Mouse (Mus musculus): ENCODE data around the gene Fam102a. TPM values are rescaled to one million over a fixed set of nuclear protein-coding genes. Genes with fewer than 3 reads are reported as not detected.

The Fam102a gene
- polyA plus RNA-seq, 1 experiment from 2014 or later = 10.9 TPM

GRCm38 (mm10) chr2:32536634-32537359 is 1.7 kb downstream of the Fam102a start:
- WGBS = 2% methylated on average over 11 of the region's 11 CpGs
- no peaks in the 10 kb centered on the region for H3K9me3 ChIP-seq
- H3K4me2 ChIP-seq (replicated peaks) = peak overlapping the region; percentile 94
- no peak for ATAC-seq (ENCODE audit: low FRiP score, low read depth)
- H3K36me3 ChIP-seq = no peaks in the 10 kb centered on the region
- H3K4me3 ChIP-seq = peak overlapping the region; percentile 90
- no peaks in the 10 kb centered on the region for H3K27me3 ChIP-seq
- peak overlapping the region; percentile 97 for H3K27ac ChIP-seq
- H3K9ac ChIP-seq = peak overlapping the region; percentile 95
- peaks cover 74% of the 10 kb centered on the region for H3K4me1 ChIP-seq

- Histone ChIP-seq H3K27me3 (no peaks in the 10 kb centered on the region), H3K36me3 (no peaks in the 10 kb centered on the region), H3K4me1 (peaks cover 80% of the 10 kb centered on the region), H3K9ac (peak overlapping the region; percentile 95), H3K4me2 (replicated peaks) (peak overlapping the region; percentile 94), H3K27ac (peak overlapping the region; percentile 97), H3K9me3 (no peaks in the 10 kb centered on the region), H3K4me3 (peak overlapping the region; percentile 90)
- WGBS = 6% methylated on average over 9 of the region's 9 CpGs
- ATAC-seq (ENCODE audit: low FRiP score, low read depth) = no peak
Measured at GRCm38 (mm10) chr2:32537360-32537905, 2.3 kb downstream of the Fam102a start.

- peak overlapping the region; percentile 90 for H3K4me3 ChIP-seq
- H3K4me1 ChIP-seq = peaks cover 85% of the 10 kb centered on the region
- H3K9me3 ChIP-seq = no peaks in the 10 kb centered on the region
- peak overlapping the region; percentile 95 for H3K9ac ChIP-seq
- ATAC-seq (ENCODE audit: low FRiP score, low read depth) = no peak
- H3K36me3 ChIP-seq = no peaks in the 10 kb centered on the region
- H3K27me3 ChIP-seq = no peaks in the 10 kb centered on the region
- WGBS = 58% methylated on average over 5 of the region's 5 CpGs
- H3K4me2 ChIP-seq (replicated peaks) = peak overlapping the region; percentile 94
- H3K27ac ChIP-seq = 0 out of 2 replicates have a peak overlapping the region, but pooled peaks have one; percentile 97
Measured at GRCm38 (mm10) chr2:32537941-32538340, 2.8 kb downstream of the Fam102a start.

GRCm38 (mm10) chr2:32538461-32538860 is 3.3 kb downstream of the Fam102a start:
- WGBS = 61% methylated on average over 4 of the region's 4 CpGs

GRCm38 (mm10) chr2:32539452-32539981 is 4.4 kb downstream of the Fam102a start:
- H3K27ac ChIP-seq = peak overlapping the region; percentile 72
- ATAC-seq (ENCODE audit: low FRiP score, low read depth) = no peak
- peaks cover 7% of the 10 kb centered on the region for H3K36me3 ChIP-seq
- H3K9ac ChIP-seq = peak overlapping the region; percentile 46
- H3K27me3 ChIP-seq = no peaks in the 10 kb centered on the region
- no peak overlapping the region for H3K4me3 ChIP-seq
- 73% methylated on average over 14 of the region's 14 CpGs for WGBS
- no peaks in the 10 kb centered on the region for H3K9me3 ChIP-seq
- peaks cover 74% of the 10 kb centered on the region for H3K4me1 ChIP-seq
- peak overlapping the region; percentile 94 for H3K4me2 ChIP-seq (replicated peaks)

More at GRCm38 (mm10) chr2:32538461-32538860, 3.3 kb downstream of the Fam102a start:
- Histone ChIP-seq H3K27me3 (no peaks in the 10 kb centered on the region), H3K4me3 (peak overlapping the region; percentile 90; the same call in 1 of the 2 replicates), H3K4me1 (peaks cover 84% of the 10 kb centered on the region), H3K9ac (no peak overlapping the region), H3K9me3 (no peaks in the 10 kb centered on the region), H3K36me3 (no peaks in the 10 kb centered on the region), H3K27ac (peak overlapping the region; percentile 72; the same call in 1 of the 2 replicates), H3K4me2 (replicated peaks) (peak overlapping the region; percentile 94)
- ATAC-seq (ENCODE audit: low FRiP score, low read depth) = no peak

GRCm38 (mm10) chr2:32541333-32541908 is 6.3 kb downstream of the Fam102a start:
- Histone ChIP-seq H3K27ac (no peak overlapping the region), H3K36me3 (peaks cover 20% of the 10 kb centered on the region), H3K27me3 (no peaks in the 10 kb centered on the region), H3K4me3 (no peak overlapping the region), H3K9ac (no peak overlapping the region), H3K9me3 (no peaks in the 10 kb centered on the region), H3K4me2 (replicated peaks) (0 out of 2 replicates have a peak overlapping the region, but pooled peaks have one; percentile 9), H3K4me1 (peaks cover 68% of the 10 kb centered on the region)
- 92% methylated on average over 2 of the region's 2 CpGs for WGBS
- no peak for ATAC-seq (ENCODE audit: low FRiP score, low read depth)

- Histone ChIP-seq H3K27me3 (no peaks in the 10 kb centered on the region), H3K4me3 (no peak overlapping the region), H3K36me3 (peaks cover 20% of the 10 kb centered on the region), H3K27ac (no peak overlapping the region), H3K4me1 (peaks cover 62% of the 10 kb centered on the region), H3K4me2 (replicated peaks) (no peak overlapping the region), H3K9ac (no peak overlapping the region; the same call in 1 of the 2 replicates), H3K9me3 (no peaks in the 10 kb centered on the region)
- 87% methylated on average over 4 of the region's 4 CpGs for WGBS
- no peak for ATAC-seq (ENCODE audit: low FRiP score, low read depth)
Measured at GRCm38 (mm10) chr2:32541986-32542573, 6.9 kb downstream of the Fam102a start.

- H3K4me3 ChIP-seq = no peak overlapping the region
- H3K9ac ChIP-seq = no peak overlapping the region
- H3K27me3 ChIP-seq = no peaks in the 10 kb centered on the region
- H3K4me2 ChIP-seq (replicated peaks) = no peak overlapping the region
- no peak overlapping the region for H3K27ac ChIP-seq
- H3K9me3 ChIP-seq = no peaks in the 10 kb centered on the region
- 84% methylated on average over 3 of the region's 3 CpGs for WGBS
- H3K36me3 ChIP-seq = peaks cover 23% of the 10 kb centered on the region
- ATAC-seq (ENCODE audit: low FRiP score, low read depth) = no peak; the same call in 1 of the 2 replicates
- H3K4me1 ChIP-seq = peaks cover 52% of the 10 kb centered on the region
Measured at GRCm38 (mm10) chr2:32543031-32543449, 7.9 kb downstream of the Fam102a start.

- Histone ChIP-seq H3K9me3 (no peaks in the 10 kb centered on the region), H3K9ac (no peak overlapping the region), H3K4me1 (peaks cover 39% of the 10 kb centered on the region), H3K27ac (no peak overlapping the region), H3K27me3 (no peaks in the 10 kb centered on the region), H3K4me2 (replicated peaks) (no peak overlapping the region), H3K36me3 (peaks cover 23% of the 10 kb centered on the region), H3K4me3 (no peak overlapping the region)
- 91% methylated on average over 1 of the region's 1 CpGs for WGBS
- ATAC-seq (ENCODE audit: low FRiP score, low read depth) = no peak
Measured at GRCm38 (mm10) chr2:32546951-32547350, 11.8 kb downstream of the Fam102a start.

GRCm38 (mm10) chr2:32547380-32547779 is 12.2 kb downstream of the Fam102a start:
- 89% methylated on average over 5 of the region's 5 CpGs for WGBS
- H3K4me2 ChIP-seq (replicated peaks) = no peak overlapping the region
- H3K27ac ChIP-seq = no peak overlapping the region
- H3K27me3 ChIP-seq = no peaks in the 10 kb centered on the region
- no peak for ATAC-seq (ENCODE audit: low FRiP score, low read depth)
- peaks cover 35% of the 10 kb centered on the region for H3K4me1 ChIP-seq
- H3K4me3 ChIP-seq = no peak overlapping the region
- peaks cover 23% of the 10 kb centered on the region for H3K36me3 ChIP-seq
- H3K9ac ChIP-seq = no peak overlapping the region
- H3K9me3 ChIP-seq = no peaks in the 10 kb centered on the region

GRCm38 (mm10) chr2:32547964-32548739 is 13.0 kb downstream of the Fam102a start:
- H3K9ac ChIP-seq = no peak overlapping the region
- H3K4me3 ChIP-seq = no peak overlapping the region
- H3K4me1 ChIP-seq = peaks cover 27% of the 10 kb centered on the region
- no peaks in the 10 kb centered on the region for H3K9me3 ChIP-seq
- H3K4me2 ChIP-seq (replicated peaks) = no peak overlapping the region
- no peak for ATAC-seq (ENCODE audit: low FRiP score, low read depth)
- peaks cover 23% of the 10 kb centered on the region for H3K36me3 ChIP-seq
- H3K27ac ChIP-seq = no peak overlapping the region
- WGBS = 96% methylated on average over 7 of the region's 7 CpGs
- no peaks in the 10 kb centered on the region for H3K27me3 ChIP-seq

Data from limb, embryonic 13.5 days (tissue).